9 mouse cellular contexts compared by ENCODE assay signal in genomic region chr7:130892973-130893372, GRCm38 (mm10). TPM values are rescaled to one million over a fixed set of nuclear protein-coding genes. Genes with fewer than 3 reads are reported as not detected.
DNase-seq lines count a peak whose midpoint lies in the region; ATAC-seq lines count a peak whose summit lies in the region.
"Had no signal": no experiment of that assay in that cellular context is flagged by ENCODE, and none has a peak within 500 bp of the region (broad histone marks: within the 10 kb centered on the region; RNA-seq: fewer than 3 reads in every experiment).

No protein-coding gene starts in this region.

- no peaks in the 10 kb centered on the region for H3K36me3 ChIP-seq in hindbrain, embryonic 11.5 days (ENCODE audit: control insufficient read depth, insufficient read depth, low read length)

- H3K4me1 ChIP-seq in hindbrain, embryonic 11.5 days (replicated peaks; ENCODE audit: control insufficient read depth, insufficient read depth, low read length): no peaks in the 10 kb centered on the region

- no peak overlapping the region for H3K9ac ChIP-seq in hindbrain, embryonic 11.5 days (ENCODE audit: low read depth, low read length)
- H3K9ac ChIP-seq: neural tube, embryonic 13.5 days had no signal

- H3K9me3 ChIP-seq in hindbrain, embryonic 11.5 days (ENCODE audit: control insufficient read depth, low read length): no peaks in the 10 kb centered on the region
- H3K9me3 ChIP-seq: neural tube, embryonic 13.5 days had no signal

- ATAC-seq in hindbrain, embryonic 11.5 days (ENCODE audit: low FRiP score): no peak

- no peak overlapping the region for H3K27ac ChIP-seq in hindbrain, embryonic 11.5 days (ENCODE audit: low read depth, low read length)
- H3K27ac ChIP-seq: neural tube, embryonic 13.5 days had no signal

- 88% methylated on average over 6 of the region's 6 CpGs for WGBS in hindbrain, embryonic 11.5 days

- no peak overlapping the region for H3K4me3 ChIP-seq in hindbrain, embryonic 11.5 days (ENCODE audit: low read depth, low read length)
- H3K4me3 ChIP-seq: neural tube, embryonic 13.5 days had no signal

- no peak overlapping the region for H3K4me2 ChIP-seq in hindbrain, embryonic 11.5 days (replicated peaks; ENCODE audit: low read depth, low read length)
- H3K4me2 ChIP-seq: neural tube, embryonic 13.5 days had no signal

- DNase-seq in layer of hippocampus, adult 18-20 months (ENCODE audit: low spot score in 2 of 2): peak; percentile 50 to 88
- DNase-seq in layer of hippocampus, postnatal 10 days (ENCODE audit: low spot score in 2 of 2): no peak
- DNase-seq in T-cell, adult 2 months (ENCODE audit: low spot score): peak; percentile 76
- peak; percentile 57 for DNase-seq in induced T-regulatory cell, adult 2 months (ENCODE audit: low read depth)
- peak; percentile 72 for DNase-seq in naive thymus-derived CD4-positive, alpha-beta T cell, adult 2 months (ENCODE audit: low read depth)
- no peak for DNase-seq in hindbrain, embryonic 11.5 days (ENCODE audit: low spot score)
- no peak for DNase-seq in kidney, adult 11 months
- no peak for DNase-seq in c-Kit-positive CD71-positive TER-119-positive erythroid progenitor cells, embryonic 14.5 days (ENCODE audit: low spot score)

- no peaks in the 10 kb centered on the region for H3K27me3 ChIP-seq in hindbrain, embryonic 11.5 days (ENCODE audit: control insufficient read depth, insufficient read depth, low read length)
- H3K27me3 ChIP-seq: neural tube, embryonic 13.5 days had no signal

RNA-seq across cellular contexts. Expression of gene Plekha1, which starts 27.4 kb away (rescaled TPM):
- 10 to 100 TPM; 84.7 TPM for total RNA-seq in layer of hippocampus, adult 18-20 months (2021)
- total RNA-seq in layer of hippocampus, postnatal 10 days (2021): 10 to 100 TPM; 85.2 to 91.1 TPM
- polyA plus RNA-seq in hindbrain, embryonic 11.5 days (2014; fragmentation: Nextera tagmentation; extraction: Ambion mirVana): 39.8 and 50.1 TPM in 2 replicates

RNA-seq across cellular contexts. Expression of gene Htra1, which starts 42.9 kb away (rescaled TPM):
- total RNA-seq in layer of hippocampus, adult 18-20 months (2021): 100 to 1,000 TPM; 257 to 274 TPM
- 100 to 1,000 TPM; 228 to 241 TPM for total RNA-seq in layer of hippocampus, postnatal 10 days (2021)
- 7.3 and 19.0 TPM in 2 replicates for polyA plus RNA-seq in hindbrain, embryonic 11.5 days (2014; fragmentation: Nextera tagmentation; extraction: Ambion mirVana)

Comparison
In these comparisons a context has a peak if more than half of its experiments do, and no peak if none do; other contexts are left out.
1. DNase-seq: peak in layer of hippocampus, adult 18-20 months (2 of 2), T-cell, adult 2 months (single experiment), induced T-regulatory cell, adult 2 months (single experiment) and naive thymus-derived CD4-positive, alpha-beta T cell, adult 2 months (single experiment); none in layer of hippocampus, postnatal 10 days (0 of 2), hindbrain, embryonic 11.5 days (single experiment), kidney, adult 11 months (single experiment) and c-Kit-positive CD71-positive TER-119-positive erythroid progenitor cells, embryonic 14.5 days (single experiment).